Mouse (Mus musculus): Measurements from ENCODE around the gene Ecel1.
A peak's percentile ranks its signal among the peaks of the same experiment; 100 is the strongest.

Ecel1 gene

GRCm38 (mm10) chr1:87156199-87156587 is at the start of gene Ecel1:
Gene Ecel1, minus strand, starts transcription at chr1:87156521.
- DNase-seq (ENCODE audit: low read depth, low spot score), result no peak

GRCm38 (mm10) chr1:87205502-87205901 is 49.2 kb upstream of the Ecel1 start:
- DNase-seq (ENCODE audit: low read depth, low spot score), result peak; percentile 32

GRCm38 (mm10) chr1:87205038-87205437 is 48.7 kb upstream of the Ecel1 start:
- DNase-seq (ENCODE audit: low read depth, low spot score), result no peak

GRCm38 (mm10) chr1:87204465-87204864 is 48.1 kb upstream of the Ecel1 start, which contains the start of gene Chrng:
Gene Chrng, plus strand, starts transcription at chr1:87204657.
- DNase-seq (ENCODE audit: low read depth, low spot score), result no peak

- DNase-seq (ENCODE audit: low read depth, low spot score), result no peak
Measured at GRCm38 (mm10) chr1:87203779-87204178, 47.5 kb upstream of the Ecel1 start.

- DNase-seq (ENCODE audit: low read depth, low spot score), result no peak
Measured at GRCm38 (mm10) chr1:87201848-87202247, 45.5 kb upstream of the Ecel1 start.

- DNase-seq (ENCODE audit: low read depth, low spot score), result no peak
Measured at GRCm38 (mm10) chr1:87200811-87201210, 44.5 kb upstream of the Ecel1 start.

- DNase-seq (ENCODE audit: low read depth, low spot score), result no peak
Measured at GRCm38 (mm10) chr1:87198119-87199065, 42.1 kb upstream of the Ecel1 start.

GRCm38 (mm10) chr1:87197296-87197695 is 41.0 kb upstream of the Ecel1 start:
- no peak for DNase-seq (ENCODE audit: low read depth, low spot score)

GRCm38 (mm10) chr1:87190429-87190828 is 34.1 kb upstream of the Ecel1 start, which contains the start of gene Chrnd:
Gene Chrnd, plus strand, starts transcription at chr1:87190607.
- no peak for DNase-seq (ENCODE audit: low read depth, low spot score)

- DNase-seq (ENCODE audit: low read depth, low spot score), result peak; percentile 88
Measured at GRCm38 (mm10) chr1:87187037-87187355, 30.7 kb upstream of the Ecel1 start.

- DNase-seq (ENCODE audit: low read depth, low spot score), result no peak
Measured at GRCm38 (mm10) chr1:87186261-87187036, 30.1 kb upstream of the Ecel1 start.

- no peak for DNase-seq (ENCODE audit: low read depth, low spot score)
Measured at GRCm38 (mm10) chr1:87185526-87185925, 29.2 kb upstream of the Ecel1 start.

GRCm38 (mm10) chr1:87184751-87185139 is 28.4 kb upstream of the Ecel1 start:
- DNase-seq (ENCODE audit: low read depth, low spot score), result peak; percentile 76

- DNase-seq (ENCODE audit: low read depth, low spot score), result no peak
Measured at GRCm38 (mm10) chr1:87183998-87184750, 27.9 kb upstream of the Ecel1 start.

GRCm38 (mm10) chr1:87183013-87183412 is 26.7 kb upstream of the Ecel1 start, which contains the start of gene Prss56:
Gene Prss56, plus strand, starts transcription at chr1:87183313.
- no peak for DNase-seq (ENCODE audit: low read depth, low spot score)

- no peak for DNase-seq (ENCODE audit: low read depth, low spot score)
Measured at GRCm38 (mm10) chr1:87180896-87181295, 24.6 kb upstream of the Ecel1 start.

- peak; percentile 73 for DNase-seq (ENCODE audit: low read depth, low spot score)
Measured at GRCm38 (mm10) chr1:87175852-87176292, 19.6 kb upstream of the Ecel1 start.

- peak; percentile 88 for DNase-seq (ENCODE audit: low read depth, low spot score)
Measured at GRCm38 (mm10) chr1:87174006-87174955, 18.0 kb upstream of the Ecel1 start.

GRCm38 (mm10) chr1:87172316-87172715 is 16.0 kb upstream of the Ecel1 start:
- DNase-seq (ENCODE audit: low read depth, low spot score), result no peak

All from mesoderm, embryonic 11.5 days (tissue).